Mouse (Mus musculus): Measurements from ENCODE around the gene Lrp2. TPM values are rescaled to one million over a fixed set of nuclear protein-coding genes. Genes with fewer than 3 reads are reported as not detected.

Lrp2 gene
- polyA plus RNA-seq, 1 experiment from 2014 or later = 37.5 TPM

DNA sequence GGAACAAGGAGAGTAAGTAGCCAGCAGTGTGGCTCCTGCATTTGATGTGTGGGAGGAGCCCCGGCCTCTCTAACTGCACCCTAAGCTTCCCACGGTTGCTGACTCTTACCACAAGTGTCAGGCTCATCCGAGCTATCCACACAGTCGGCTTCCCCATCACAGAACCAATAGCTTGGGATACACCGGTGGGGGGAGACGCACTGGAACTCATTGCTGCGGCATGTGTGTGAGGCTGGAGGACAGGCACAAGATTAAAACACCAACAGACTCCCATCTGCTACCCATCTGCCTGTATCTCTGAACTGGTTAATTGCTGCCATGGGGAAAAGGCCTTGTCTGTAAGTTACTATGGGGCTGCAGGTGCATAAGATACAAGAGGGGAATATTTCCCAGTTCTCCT, 109.0 kb downstream of the Lrp2 start:
- WGBS = 67% methylated on average over 7 of the region's 7 CpGs
- Histone ChIP-seq H3K36me3 (ENCODE audit: insufficient read depth, low read length) (no peaks in the 10 kb centered on the region), H3K4me1 (replicated peaks; ENCODE audit: insufficient read depth, low read length) (no peaks in the 10 kb centered on the region), H3K9ac (ENCODE audit: low read depth, low read length) (no peak overlapping the region), H3K9me3 (replicated peaks; ENCODE audit: low read length) (no peaks in the 10 kb centered on the region), H3K27me3 (ENCODE audit: insufficient read depth, low read length) (no peaks in the 10 kb centered on the region), H3K4me3 (replicated peaks; ENCODE audit: low read depth, low read length) (no peak overlapping the region), H3K4me2 (ENCODE audit: low read length) (no peak overlapping the region), H3K27ac (no peak overlapping the region)
- ATAC-seq (replicated peaks; ENCODE audit: low FRiP score, low read depth) = no peak
- no peak for DNase-seq (ENCODE audit: low spot score)
- TF ChIP-seq CTCF (IDR thresholded peaks at IDR 0.05; ENCODE audit: low read depth) = no peak

DNA sequence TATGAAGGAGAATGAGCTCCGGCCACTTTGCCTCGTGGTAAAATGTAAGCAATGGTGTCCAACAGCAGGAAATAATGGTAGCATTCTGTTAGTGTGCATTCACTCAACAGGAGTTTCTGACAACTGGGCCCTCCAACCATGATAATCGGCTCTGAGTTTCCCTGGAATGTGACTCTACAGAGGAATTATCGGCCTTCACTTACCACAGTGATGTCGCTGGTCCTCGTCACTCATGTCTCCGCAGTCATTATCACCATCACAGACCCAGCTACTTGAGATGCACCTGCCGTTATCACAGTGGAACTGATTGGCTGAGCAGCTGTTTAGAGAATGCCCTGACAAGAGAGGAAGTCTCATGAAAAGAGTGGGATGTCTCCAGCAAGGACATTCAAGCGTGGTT, 110.7 kb downstream of the Lrp2 start:
- no peak for TF ChIP-seq CTCF (IDR thresholded peaks at IDR 0.05; ENCODE audit: low read depth)
- no peak for DNase-seq (ENCODE audit: low spot score)
- H3K9ac ChIP-seq (ENCODE audit: low read depth, low read length) = no peak overlapping the region
- no peaks in the 10 kb centered on the region for H3K36me3 ChIP-seq (ENCODE audit: insufficient read depth, low read length)
- H3K4me1 ChIP-seq (replicated peaks; ENCODE audit: insufficient read depth, low read length) = no peaks in the 10 kb centered on the region
- 90% methylated on average over 9 of the region's 9 CpGs for WGBS
- no peak overlapping the region for H3K27ac ChIP-seq
- no peaks in the 10 kb centered on the region for H3K9me3 ChIP-seq (replicated peaks; ENCODE audit: low read length)
- no peaks in the 10 kb centered on the region for H3K27me3 ChIP-seq (ENCODE audit: insufficient read depth, low read length)
- no peak overlapping the region for H3K4me2 ChIP-seq (ENCODE audit: low read length)
- ATAC-seq (replicated peaks; ENCODE audit: low FRiP score, low read depth) = no peak
- no peak overlapping the region for H3K4me3 ChIP-seq (replicated peaks; ENCODE audit: low read depth, low read length)

DNA sequence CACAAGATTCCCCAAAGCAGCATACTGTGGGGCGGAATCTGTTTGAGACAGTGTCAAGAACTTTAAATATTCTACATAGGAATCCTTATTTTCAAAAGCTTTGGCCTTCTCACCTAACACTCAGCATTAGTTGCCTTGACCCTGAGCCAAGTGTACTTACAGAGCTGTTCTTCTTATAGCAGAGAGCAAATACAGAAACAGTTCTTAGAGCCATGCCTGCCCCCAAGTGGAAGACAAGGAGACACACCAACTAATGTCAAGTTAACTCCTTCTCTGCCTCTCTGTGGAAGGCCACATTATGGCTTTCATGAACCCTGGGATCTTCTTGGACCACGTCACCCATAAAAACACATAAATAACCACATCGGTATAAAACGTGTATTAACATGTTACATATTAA, 114.0 kb downstream of the Lrp2 start:
- ATAC-seq (replicated peaks; ENCODE audit: low FRiP score, low read depth) (0 out of 2 replicates have a peak, but pooled peaks have one; percentile 21), DNase-seq (ENCODE audit: low spot score) (peak; percentile 59)
- H3K9me3 ChIP-seq (replicated peaks; ENCODE audit: low read length) = no peaks in the 10 kb centered on the region
- H3K4me2 ChIP-seq (ENCODE audit: low read length) = no peak overlapping the region
- no peak overlapping the region for H3K27ac ChIP-seq
- H3K9ac ChIP-seq (ENCODE audit: low read depth, low read length) = no peak overlapping the region
- no peaks in the 10 kb centered on the region for H3K4me1 ChIP-seq (replicated peaks; ENCODE audit: insufficient read depth, low read length)
- H3K36me3 ChIP-seq (ENCODE audit: insufficient read depth, low read length) = no peaks in the 10 kb centered on the region
- H3K4me3 ChIP-seq (replicated peaks; ENCODE audit: low read depth, low read length) = no peak overlapping the region
- WGBS = 76% methylated on average over 4 of the region's 4 CpGs
- TF ChIP-seq CTCF (IDR thresholded peaks at IDR 0.05; ENCODE audit: low read depth) = peak; percentile 58
- no peaks in the 10 kb centered on the region for H3K27me3 ChIP-seq (ENCODE audit: insufficient read depth, low read length)

DNA sequence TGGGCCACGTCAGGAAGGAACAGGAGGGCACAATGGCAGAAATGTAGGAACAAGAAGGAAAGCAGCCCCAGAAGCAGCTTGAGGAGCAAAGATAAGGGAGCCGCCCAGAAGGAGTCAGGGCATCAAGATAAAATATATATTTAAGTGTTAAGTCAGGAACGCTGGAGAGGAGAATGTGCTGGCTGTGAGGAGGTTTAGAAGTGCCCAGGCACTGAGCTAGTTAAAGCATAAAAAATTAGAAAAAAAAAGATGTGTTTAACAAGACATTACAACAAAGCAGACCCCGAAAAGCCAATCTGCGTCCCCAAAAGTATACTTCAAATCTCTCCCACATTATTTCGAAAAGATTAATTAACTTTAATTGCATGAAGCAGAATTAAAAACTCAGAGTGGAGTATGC, 122.3 kb downstream of the Lrp2 start:
- Histone ChIP-seq H3K36me3 (ENCODE audit: insufficient read depth, low read length) (0 out of 2 replicates have a peak, but pooled peaks cover 14% of the 10 kb centered on the region), H3K9me3 (replicated peaks; ENCODE audit: low read length) (no peaks in the 10 kb centered on the region), H3K27me3 (ENCODE audit: insufficient read depth, low read length) (no peaks in the 10 kb centered on the region), H3K9ac (ENCODE audit: low read depth, low read length) (no peak overlapping the region), H3K4me1 (replicated peaks; ENCODE audit: insufficient read depth, low read length) (no peaks in the 10 kb centered on the region), H3K27ac (no peak overlapping the region), H3K4me2 (ENCODE audit: low read length) (no peak overlapping the region), H3K4me3 (replicated peaks; ENCODE audit: low read depth, low read length) (no peak overlapping the region)
- DNase-seq (ENCODE audit: low spot score) (no peak), ATAC-seq (replicated peaks; ENCODE audit: low FRiP score, low read depth) (no peak)
- WGBS = 77% methylated on average over 6 of the region's 6 CpGs
- TF ChIP-seq CTCF (IDR thresholded peaks at IDR 0.05; ENCODE audit: low read depth) = no peak

DNA sequence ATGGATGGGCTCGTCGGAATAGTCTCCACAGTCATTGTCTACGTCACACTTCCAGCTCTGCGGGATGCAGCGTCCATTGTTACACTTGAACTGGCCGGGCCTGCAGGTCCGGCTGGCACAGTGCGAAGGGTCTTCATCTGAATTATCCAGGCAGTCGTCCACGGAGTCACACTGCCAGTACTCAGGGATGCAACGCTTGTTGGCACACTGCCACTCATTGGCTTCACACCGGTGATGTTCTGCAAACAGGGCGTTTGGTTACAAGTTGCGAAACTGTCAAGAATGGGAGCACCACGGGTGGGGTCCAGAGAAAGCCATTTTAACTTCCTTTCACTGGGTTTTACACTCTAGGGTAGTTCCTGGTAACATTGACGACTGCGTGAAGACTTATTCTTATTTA, 126.4 kb downstream of the Lrp2 start:
- DNase-seq (ENCODE audit: low spot score) = no peak
- 91% methylated on average over 17 of the region's 17 CpGs for WGBS

DNA sequence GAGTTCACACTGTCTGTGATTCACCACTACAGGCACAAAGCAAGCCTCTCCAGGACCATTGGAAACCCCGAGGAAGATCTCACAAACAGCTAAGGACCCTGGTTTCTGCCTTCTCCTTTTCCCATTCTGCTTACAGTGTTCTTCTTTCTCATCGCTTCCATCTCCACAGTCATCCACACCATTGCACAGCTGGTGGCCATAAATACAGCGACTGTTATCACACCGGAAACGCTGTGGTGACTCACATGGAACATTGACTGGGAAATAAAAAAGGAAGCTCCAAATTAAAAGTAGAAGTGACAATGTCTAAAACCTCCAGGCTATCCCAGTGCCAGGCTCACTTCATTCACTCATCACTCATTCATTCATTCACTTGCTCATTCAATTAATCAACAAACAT, 134.7 kb downstream of the Lrp2 start:
- Histone ChIP-seq H3K27ac (no peak overlapping the region), H3K4me3 (replicated peaks; ENCODE audit: low read depth, low read length) (no peak overlapping the region), H3K27me3 (ENCODE audit: insufficient read depth, low read length) (no peaks in the 10 kb centered on the region), H3K4me2 (ENCODE audit: low read length) (no peak overlapping the region), H3K9ac (ENCODE audit: low read depth, low read length) (no peak overlapping the region), H3K9me3 (replicated peaks; ENCODE audit: low read length) (no peaks in the 10 kb centered on the region), H3K36me3 (ENCODE audit: insufficient read depth, low read length) (no peaks in the 10 kb centered on the region), H3K4me1 (replicated peaks; ENCODE audit: insufficient read depth, low read length) (no peaks in the 10 kb centered on the region)
- 49% methylated on average over 5 of the region's 5 CpGs for WGBS
- DNase-seq (ENCODE audit: low spot score) (peak; percentile 50), ATAC-seq (replicated peaks; ENCODE audit: low FRiP score, low read depth) (no peak)
- TF ChIP-seq CTCF (IDR thresholded peaks at IDR 0.05; ENCODE audit: low read depth) = no peak

More for the DNA sequence above, 126.4 kb downstream of the Lrp2 start:
- H3K27ac ChIP-seq = no peak overlapping the region
- no peaks in the 10 kb centered on the region for H3K4me1 ChIP-seq (replicated peaks; ENCODE audit: insufficient read depth, low read length)
- no peaks in the 10 kb centered on the region for H3K9me3 ChIP-seq (replicated peaks; ENCODE audit: low read length)
- H3K9ac ChIP-seq (ENCODE audit: low read depth, low read length) = no peak overlapping the region
- no peak for TF ChIP-seq CTCF (IDR thresholded peaks at IDR 0.05; ENCODE audit: low read depth)
- no peak overlapping the region for H3K4me2 ChIP-seq (ENCODE audit: low read length)
- no peaks in the 10 kb centered on the region for H3K27me3 ChIP-seq (ENCODE audit: insufficient read depth, low read length)
- no peak overlapping the region for H3K4me3 ChIP-seq (replicated peaks; ENCODE audit: low read depth, low read length)
- ATAC-seq (replicated peaks; ENCODE audit: low FRiP score, low read depth) = no peak; the same call in 1 of the 2 replicates
- 0 out of 2 replicates have a peak, but pooled peaks cover 11% of the 10 kb centered on the region for H3K36me3 ChIP-seq (ENCODE audit: insufficient read depth, low read length)

DNA sequence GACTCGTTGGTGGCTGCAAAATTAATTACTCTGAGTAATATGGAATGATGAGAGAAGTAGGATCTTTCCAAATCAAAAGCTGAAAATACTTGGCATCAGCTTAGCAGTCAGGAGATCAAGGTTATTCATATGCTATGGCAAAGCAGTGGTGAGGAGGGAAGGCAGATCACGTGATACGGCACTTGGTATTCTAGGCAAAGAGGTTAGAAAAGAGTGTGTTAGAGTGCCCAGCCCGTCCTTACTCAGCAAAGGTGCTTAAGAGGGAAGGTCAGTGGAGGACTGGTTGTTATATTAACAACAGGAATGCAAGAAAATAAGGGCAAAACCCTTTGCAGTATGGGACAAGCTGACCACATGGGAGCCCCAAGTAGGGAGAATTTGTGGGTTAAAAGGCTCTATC, 137.3 kb downstream of the Lrp2 start:
- H3K9ac ChIP-seq (ENCODE audit: low read depth, low read length) = no peak overlapping the region
- TF ChIP-seq CTCF (IDR thresholded peaks at IDR 0.05; ENCODE audit: low read depth) = no peak
- no peaks in the 10 kb centered on the region for H3K36me3 ChIP-seq (ENCODE audit: insufficient read depth, low read length)
- H3K4me3 ChIP-seq (replicated peaks; ENCODE audit: low read depth, low read length) = no peak overlapping the region
- no peaks in the 10 kb centered on the region for H3K4me1 ChIP-seq (replicated peaks; ENCODE audit: insufficient read depth, low read length)
- no peaks in the 10 kb centered on the region for H3K9me3 ChIP-seq (replicated peaks; ENCODE audit: low read length)
- WGBS = 83% methylated on average over 4 of the region's 4 CpGs
- no peak overlapping the region for H3K4me2 ChIP-seq (ENCODE audit: low read length)
- ATAC-seq (replicated peaks; ENCODE audit: low FRiP score, low read depth) (peak; percentile 44; the same call in 1 of the 2 replicates), DNase-seq (ENCODE audit: low spot score) (no peak)
- H3K27me3 ChIP-seq (ENCODE audit: insufficient read depth, low read length) = no peaks in the 10 kb centered on the region
- no peak overlapping the region for H3K27ac ChIP-seq

All from kidney, postnatal 0 days (tissue).